Mouse (Mus musculus) hindbrain, embryonic 13.5 days (tissue): ENCODE results near the gene Ttbk1. TPM values are rescaled to one million over a fixed set of nuclear protein-coding genes. Genes with fewer than 3 reads are reported as not detected.

Experiments used
- polyA plus RNA-seq: library from polyadenylated mRNA; unstranded; fragments of >200 nt; fragmentation: Nextera tagmentation; extraction: Ambion mirVana; gene quantifications from 2 replicates; pipeline ENCODE4 v1.2.1, GENCODE M21; 2015

The Ttbk1 gene
- polyA plus RNA-seq, 1 experiment from 2014 or later: 4.7 TPM

Other genes starting within 250 kb of the Ttbk1 start
- 82.7 and 85.7 TPM in 2 replicates for gene Polr1c, start 239.6 kb downstream of the Ttbk1 start, polyA plus RNA-seq
- 87.5 and 90.8 TPM in 2 replicates for gene Yipf3, start 239.6 kb downstream of the Ttbk1 start, polyA plus RNA-seq
- 7.3 and 9.5 TPM in 2 replicates for gene Lrrc73, start 234.1 kb downstream of the Ttbk1 start, polyA plus RNA-seq
- gene Tjap1, start 204.6 kb downstream of the Ttbk1 start, polyA plus RNA-seq: 28.6 and 33.8 TPM in 2 replicates
- gene Dlk2, start 190.3 kb downstream of the Ttbk1 start, polyA plus RNA-seq: 9.5 and 11.1 TPM in 2 replicates
- gene Abcc10, start 159.3 kb downstream of the Ttbk1 start, polyA plus RNA-seq: 8.9 and 9.9 TPM in 2 replicates
- gene Zfp318, start 103.9 kb downstream of the Ttbk1 start, polyA plus RNA-seq: 18.0 and 19.1 TPM in 2 replicates
- gene Crip3, start 58.7 kb downstream of the Ttbk1 start, polyA plus RNA-seq: 2.4 and 3.1 TPM in 2 replicates
- not detected in 2 replicates for gene Slc22a7, start 49.2 kb downstream of the Ttbk1 start, polyA plus RNA-seq
- gene Dnph1, start 9.0 kb upstream of the Ttbk1 start, polyA plus RNA-seq: 20.4 and 21.8 TPM in 2 replicates
- 17.1 and 21.6 TPM in 2 replicates for gene Cul9, start 58.7 kb upstream of the Ttbk1 start, polyA plus RNA-seq
- gene Srf, start 68.5 kb upstream of the Ttbk1 start, polyA plus RNA-seq: 4.6 and 4.8 TPM in 2 replicates
- 39.9 and 40.7 TPM in 2 replicates for gene Ptk7, start 141.8 kb upstream of the Ttbk1 start, polyA plus RNA-seq
- 45.1 and 45.9 TPM in 2 replicates for gene Klc4, start 158.3 kb upstream of the Ttbk1 start, polyA plus RNA-seq
- gene Mrpl2, start 158.6 kb upstream of the Ttbk1 start, polyA plus RNA-seq: 73.5 and 75.6 TPM in 2 replicates
- 40.0 and 41.2 TPM in 2 replicates for gene Cul7, start 162.7 kb upstream of the Ttbk1 start, polyA plus RNA-seq
- 52.3 and 56.2 TPM in 2 replicates for gene Rrp36, start 186.7 kb upstream of the Ttbk1 start, polyA plus RNA-seq
- gene Mea1, start 191.1 kb upstream of the Ttbk1 start, polyA plus RNA-seq: 257 and 261 TPM in 2 replicates
- gene Klhdc3, start 193.2 kb upstream of the Ttbk1 start, polyA plus RNA-seq: 162 and 164 TPM in 2 replicates
- 78.2 and 79.7 TPM in 2 replicates for gene Ppp2r5d, start 217.4 kb upstream of the Ttbk1 start, polyA plus RNA-seq
- 24.4 and 24.7 TPM in 2 replicates for gene Pex6, start 223.8 kb upstream of the Ttbk1 start, polyA plus RNA-seq
- gene Gnmt, start 241.5 kb upstream of the Ttbk1 start, polyA plus RNA-seq: 0.90 and 1.5 TPM in 2 replicates